ENCODE assay signal across 1 mouse cellular context in the genomic region with DNA sequence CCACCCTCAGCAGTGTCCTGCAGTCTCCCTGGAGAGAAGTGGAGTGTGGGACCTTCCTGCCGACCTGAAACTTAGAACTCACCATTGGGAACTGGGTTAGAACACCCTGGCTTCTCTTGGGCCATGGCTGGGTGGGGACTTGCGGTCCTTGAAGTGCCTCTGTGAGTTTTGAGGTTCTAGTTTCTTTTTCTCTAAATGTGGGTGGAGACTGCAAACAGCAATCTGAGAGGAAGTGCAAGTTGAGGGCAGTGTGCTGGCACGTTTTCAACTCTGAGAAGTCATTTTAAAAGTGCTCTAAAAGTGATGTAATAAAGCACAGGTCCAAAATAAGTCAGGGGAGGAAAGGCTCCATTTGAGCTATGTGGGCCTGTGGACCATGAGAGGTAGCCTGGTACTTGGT.
TF ChIP-seq lines count a peak whose summit lies in the region.

A gene (minus strand): TSS at position 161 of the 400 bp plus-strand sequence.

TF ChIP-seq in CH12.LX, 34 proteins besides CTCF, POLR2A, EP300 and RAD21 (continued from another document):
- TF ChIP-seq BHLHE40 (IDR thresholded peaks at IDR 0.05; ENCODE audit: low read depth, low read length) = peak; percentile 93
